Mouse (Mus musculus): Measurements from ENCODE around the gene Ppp1r12b. TPM values are rescaled to one million over a fixed set of nuclear protein-coding genes. Genes with fewer than 3 reads are reported as not detected.
A peak's percentile ranks its signal among the peaks of the same experiment; 100 is the strongest.

Ppp1r12b gene
- total and polyA plus RNA-seq, 3 experiments, result 0.64 to 1.8 (median 1.6) TPM

- Histone ChIP-seq H3K4me2 (ENCODE audit: insufficient read depth, low read depth, poor library complexity, severe bottlenecking) (no peak overlapping the region), H3K4me1 (ENCODE audit: control insufficient read depth in 1 of 2, insufficient read depth in 2 of 2) (no peaks in the 10 kb centered on the region)
Measured at GRCm38 (mm10) chr1:134938233-134938632, 17.5 kb downstream of the Ppp1r12b start.

GRCm38 (mm10) chr1:134936335-134936734 lies 19.4 kb downstream of the Ppp1r12b start:
- Histone ChIP-seq H3K36me3 (replicated peaks in 1 of 2; ENCODE audit: control insufficient read depth in 1 of 2, insufficient read depth in 1 of 2, low read length in 1 of 2) (no peaks in the 10 kb centered on the region), H3K4me3 (replicated peaks in 1 of 3; ENCODE audit: low read depth in 2 of 3, low read length in 2 of 3, poor library complexity in 1 of 3) (no peak overlapping the region), H3K4me1 (ENCODE audit: control insufficient read depth in 1 of 2, insufficient read depth in 2 of 2) (0 out of 4 replicates have a peak, but pooled peaks cover 0 to 4% of the 10 kb centered on the region in 2 experiments), H3K9me3 (replicated peaks; ENCODE audit: low read length) (no peaks in the 10 kb centered on the region), H3K27me3 (replicated peaks) (no peaks in the 10 kb centered on the region), H3K79me2 (replicated peaks; ENCODE audit: control insufficient read depth, extremely low read depth, insufficient read depth, poor library complexity, severe bottlenecking) (no peaks in the 10 kb centered on the region), H3K9ac (ENCODE audit: insufficient read depth, low read depth) (no peak overlapping the region), H3K4me2 (ENCODE audit: insufficient read depth, low read depth, poor library complexity, severe bottlenecking) (no peak overlapping the region), H3K27ac (ENCODE audit: insufficient read depth, low read depth) (no peak overlapping the region)
- no peak for TF ChIP-seq POLR2A (IDR thresholded peaks at IDR 0.05; ENCODE audit: low read depth, low read length)
- no peak for TF ChIP-seq USF1 (IDR thresholded peaks at IDR 0.05; ENCODE audit: low read depth, low read length)
- no peak for TF ChIP-seq CHD1 (IDR thresholded peaks at IDR 0.05; ENCODE audit: low read depth, low read length)
- no peak for TF ChIP-seq MYC (IDR thresholded peaks at IDR 0.05; ENCODE audit: low read depth, low read length)
- TF ChIP-seq MAZ (IDR thresholded peaks at IDR 0.05; ENCODE audit: low read depth, low read length), result no peak
- TF ChIP-seq ZKSCAN1 (IDR thresholded peaks at IDR 0.05; ENCODE audit: borderline replicate concordance, low read depth, low read length), result no peak
- no peak for TF ChIP-seq IRF4 (IDR thresholded peaks at IDR 0.05; ENCODE audit: low read depth, low read length)
- no peak for TF ChIP-seq ETS1 (conservative IDR thresholded peaks at IDR 0.05; ENCODE audit: low read depth, low read length)
- no peak for TF ChIP-seq KAT2A (IDR thresholded peaks at IDR 0.05; ENCODE audit: insufficient replicate concordance, low read length)
- in situ Hi-C loops (cut with MboI; ENCODE audit: low pct_ligation_motif_present, low pct_unique_long_range_greater_than_20kb, low sequenced_read_pairs), result no loop called here
- no peak for DNase-seq (ENCODE audit: extremely low read depth)
- dilution Hi-C loops (cut with MboI; ENCODE audit: extremely low pct_ligation_motif_present, extremely low pct_unique_long_range_greater_than_20kb, low sequenced_read_pairs), result no loop called here

More at GRCm38 (mm10) chr1:134938233-134938632, 17.5 kb downstream of the Ppp1r12b start:
- no peak for TF ChIP-seq MAZ (IDR thresholded peaks at IDR 0.05; ENCODE audit: low read depth, low read length)
- TF ChIP-seq BHLHE40 (IDR thresholded peaks at IDR 0.05; ENCODE audit: low read depth, low read length), result no peak
- no peak for TF ChIP-seq MYC (IDR thresholded peaks at IDR 0.05; ENCODE audit: low read depth, low read length)
- no peak for TF ChIP-seq POLR2AphosphoS2 (IDR thresholded peaks at IDR 0.05; ENCODE audit: low read depth, low read length)
- TF ChIP-seq NELFE (IDR thresholded peaks at IDR 0.05; ENCODE audit: low read depth, low read length), result no peak
- H3K9ac ChIP-seq (ENCODE audit: insufficient read depth, low read depth), result no peak overlapping the region
- H3K79me2 ChIP-seq (replicated peaks; ENCODE audit: control insufficient read depth, extremely low read depth, insufficient read depth, poor library complexity, severe bottlenecking), result no peaks in the 10 kb centered on the region
- H3K4me3 ChIP-seq (replicated peaks in 1 of 3; ENCODE audit: low read depth in 2 of 3, low read length in 2 of 3, poor library complexity in 1 of 3), result no peak overlapping the region
- dilution Hi-C loops (cut with MboI; ENCODE audit: extremely low pct_ligation_motif_present, extremely low pct_unique_long_range_greater_than_20kb, low sequenced_read_pairs), result no loop called here
- no peaks in the 10 kb centered on the region for H3K27me3 ChIP-seq (replicated peaks)
- no peaks in the 10 kb centered on the region for H3K9me3 ChIP-seq (replicated peaks; ENCODE audit: low read length)
- in situ Hi-C loops (cut with MboI; ENCODE audit: low pct_ligation_motif_present, low pct_unique_long_range_greater_than_20kb, low sequenced_read_pairs), result no loop called here
- H3K27ac ChIP-seq (ENCODE audit: insufficient read depth, low read depth), result no peak overlapping the region
- no peaks in the 10 kb centered on the region for H3K36me3 ChIP-seq (replicated peaks in 1 of 2; ENCODE audit: control insufficient read depth in 1 of 2, insufficient read depth in 1 of 2, low read length in 1 of 2)
- DNase-seq (ENCODE audit: extremely low read depth), result no peak

- dilution Hi-C loops (cut with MboI; ENCODE audit: extremely low pct_ligation_motif_present, extremely low pct_unique_long_range_greater_than_20kb, low sequenced_read_pairs), result no loop called here
Measured at GRCm38 (mm10) chr1:134932431-134932830, 23.3 kb downstream of the Ppp1r12b start.

More at GRCm38 (mm10) chr1:134932431-134932830, 23.3 kb downstream of the Ppp1r12b start:
- Histone ChIP-seq H3K4me2 (ENCODE audit: insufficient read depth, low read depth, poor library complexity, severe bottlenecking) (0 out of 2 replicates have a peak overlapping the region, but pooled peaks have one; percentile 8), H3K79me2 (replicated peaks; ENCODE audit: control insufficient read depth, extremely low read depth, insufficient read depth, poor library complexity, severe bottlenecking) (no peaks in the 10 kb centered on the region), H3K27me3 (replicated peaks) (no peaks in the 10 kb centered on the region), H3K36me3 (replicated peaks in 1 of 2; ENCODE audit: control insufficient read depth in 1 of 2, insufficient read depth in 1 of 2, low read length in 1 of 2) (no peaks in the 10 kb centered on the region), H3K27ac (ENCODE audit: insufficient read depth, low read depth) (no peak overlapping the region), H3K4me1 (ENCODE audit: control insufficient read depth in 1 of 2, insufficient read depth in 2 of 2) (0 out of 4 replicates have a peak, but pooled peaks cover 0 to 4% of the 10 kb centered on the region in 2 experiments), H3K4me3 (replicated peaks in 1 of 3; ENCODE audit: low read depth in 2 of 3, low read length in 2 of 3, poor library complexity in 1 of 3) (no peak overlapping the region), H3K9ac (ENCODE audit: insufficient read depth, low read depth) (no peak overlapping the region), H3K9me3 (replicated peaks; ENCODE audit: low read length) (no peaks in the 10 kb centered on the region)
- no peak for DNase-seq (ENCODE audit: extremely low read depth)
- in situ Hi-C loops (cut with MboI; ENCODE audit: low pct_ligation_motif_present, low pct_unique_long_range_greater_than_20kb, low sequenced_read_pairs), result no loop called here
- TF ChIP-seq MYC (IDR thresholded peaks at IDR 0.05; ENCODE audit: low read depth, low read length) (no peak), ELF1 (IDR thresholded peaks at IDR 0.05; ENCODE audit: low read depth, low read length) (no peak), BHLHE40 (IDR thresholded peaks at IDR 0.05; ENCODE audit: low read depth, low read length) (peak; percentile 42; the same call in 1 of the 2 replicates)

All from CH12.LX (cell line).